Mouse (Mus musculus) heart, postnatal 10 days (tissue): ENCODE results near the gene Olfr1303. TPM values are rescaled to one million over a fixed set of nuclear protein-coding genes. Genes with fewer than 3 reads are reported as not detected.

ENCODE experiments used
- DNase-seq, 2 experiments: peaks; one replicate each; pipeline ENCODE4 v3.0.0; 2021
- intact Hi-C: fragments of 180-260 bp; cut with DNase I; formaldehyde crosslinking; loops from one replicate; pipeline ENCODE4 v1.15.1; 2025
- total RNA-seq, 2 experiments: library from RNA; stranded (reverse); gene quantifications; 2 replicates each; pipeline ENCODE4 v1.2.3; 2021

Olfr1303 gene
- not detected for total RNA-seq

DNA sequence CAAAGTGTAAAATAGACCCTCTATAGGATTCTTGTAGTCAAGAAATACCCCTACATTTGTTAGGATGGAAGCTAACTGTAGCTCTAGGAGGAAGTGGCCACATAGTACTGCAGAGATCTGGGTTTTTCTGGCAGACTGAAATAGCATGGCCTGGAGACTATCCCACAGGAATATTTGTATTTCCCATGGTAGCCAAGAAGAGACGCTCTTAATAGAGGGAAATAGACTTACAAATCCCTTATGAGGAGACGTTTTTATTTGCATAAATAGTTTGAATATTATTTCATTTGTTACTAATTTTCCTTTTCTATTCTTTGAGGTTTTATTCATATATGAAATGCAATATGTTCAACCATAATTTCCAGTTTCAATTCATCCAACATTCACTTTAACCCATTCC lies at the start of gene Olfr1303:
TSS of gene Olfr1303 (minus strand) at position 101 of the 400 bp plus-strand sequence.
- no peak for DNase-seq
- intact Hi-C loops, result no loop called here

DNA sequence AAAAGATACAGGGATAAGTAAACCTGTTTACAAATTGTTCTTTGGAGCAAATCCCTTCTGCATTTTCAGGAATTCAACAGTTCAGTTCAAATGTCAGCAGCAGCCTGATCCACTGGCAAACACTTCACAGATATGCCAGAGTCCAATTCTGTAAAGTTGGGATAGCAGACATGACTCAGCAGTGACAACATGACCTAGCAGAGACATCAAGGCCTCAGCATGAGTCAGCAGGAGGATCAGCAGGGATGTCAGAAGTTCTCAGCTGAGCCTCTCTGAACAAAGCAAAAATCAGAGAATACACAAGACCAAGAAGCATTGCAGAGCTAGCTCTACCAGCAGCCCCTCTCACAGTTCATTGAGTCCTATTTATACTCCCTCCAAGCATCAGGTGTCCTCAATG lies 7.2 kb downstream of the Olfr1303 start:
- no peak for DNase-seq
- intact Hi-C loops, result no loop called here

DNA sequence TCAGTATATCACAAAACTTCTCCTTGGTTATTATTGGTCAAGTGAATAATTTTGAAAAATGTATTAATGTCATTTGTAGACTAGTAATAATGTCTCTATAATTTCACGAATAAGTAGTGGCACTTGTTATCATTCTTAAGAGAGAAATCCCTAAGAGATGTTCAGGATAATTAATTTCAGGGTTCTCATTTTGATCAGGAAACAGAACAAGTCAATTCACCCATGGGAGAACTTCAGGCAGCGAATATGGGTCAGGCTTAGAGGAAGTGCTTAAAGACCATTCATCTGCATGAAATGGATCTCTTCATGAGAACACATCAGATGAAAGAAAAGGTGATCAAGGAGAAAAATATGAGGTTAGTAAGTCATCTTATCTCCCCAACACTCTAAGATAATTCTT lies 43.0 kb downstream of the Olfr1303 start, which contains the start of gene Olfr1302:
TSS of gene Olfr1302 (plus strand) at position 301 of the 400 bp plus-strand sequence.
- intact Hi-C loops, result no loop called here
- no peak for DNase-seq

Other genes starting within 250 kb of the Olfr1303 start
- gene Olfr1297, start 193.8 kb downstream of the Olfr1303 start, total RNA-seq, result not detected
- not detected for gene Olfr1298, start 171.1 kb downstream of the Olfr1303 start, total RNA-seq
- gene Olfr1299, start 158.9 kb downstream of the Olfr1303 start, total RNA-seq, result not detected
- not detected for gene Olfr1301, start 69.3 kb downstream of the Olfr1303 start, total RNA-seq
- gene Olfr1302, start 42.9 kb downstream of the Olfr1303 start, total RNA-seq, result not detected
- not detected for gene Olfr1305, start 56.8 kb upstream of the Olfr1303 start, total RNA-seq
- not detected for gene Olfr1306, start 95.9 kb upstream of the Olfr1303 start, total RNA-seq
- under 1 TPM in 1 of 2 experiments, not detected in 1; 0.02 TPM for gene Olfr1307, start 129.1 kb upstream of the Olfr1303 start, total RNA-seq
- not detected for gene Olfr1308, start 144.6 kb upstream of the Olfr1303 start, total RNA-seq
- gene Olfr1309, start 169.9 kb upstream of the Olfr1303 start, total RNA-seq, result not detected
- gene Olfr1310, start 192.4 kb upstream of the Olfr1303 start, total RNA-seq, result not detected
- gene Olfr1311, start 204.1 kb upstream of the Olfr1303 start, total RNA-seq, result not detected
- not detected for gene Olfr1312, start 229.9 kb upstream of the Olfr1303 start, total RNA-seq